8 mouse cellular contexts compared by ENCODE assay signal in the genomic region with DNA sequence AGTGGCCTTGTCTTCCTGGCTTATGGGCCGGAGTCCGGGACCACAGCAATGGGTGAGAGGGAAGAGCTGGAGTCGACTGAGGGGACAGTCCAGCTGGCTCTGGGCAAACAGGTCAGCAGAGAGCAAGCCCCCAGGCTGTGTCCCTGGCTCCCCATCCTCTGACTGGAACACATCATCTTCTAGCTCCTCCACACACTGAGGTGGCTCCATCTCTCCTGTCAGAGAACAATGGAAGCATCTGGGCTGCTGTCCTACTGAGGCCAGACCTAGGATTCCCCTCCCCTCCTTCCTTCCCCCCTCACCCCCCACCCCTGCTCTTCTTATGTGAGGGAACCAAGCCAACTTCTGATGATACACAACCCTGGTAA. TPM values are rescaled to one million over a fixed set of nuclear protein-coding genes. Genes with fewer than 3 reads are reported as not detected.
DNase-seq lines count a peak whose midpoint lies in the region; ATAC-seq lines count a peak whose summit lies in the region.

No protein-coding gene starts in this region.

- H3K9ac ChIP-seq in kidney, embryonic 14.5 days (ENCODE audit: low read depth, low read length) = peak overlapping the region; percentile 32; the same call in 1 of the 2 replicates

- DNase-seq in cerebellum, adult 9-10 months = peak; percentile 48
- DNase-seq in cerebellum, postnatal 25 days = no peak
- no peak for DNase-seq in kidney, postnatal 10 days
- peak; percentile 33 for DNase-seq in NIH3T3 (ENCODE audit: low read depth)
- DNase-seq in limb, embryonic 10.5 days (ENCODE audit: low spot score) = no peak
- no peak for DNase-seq in left cerebral cortex, postnatal 10 days (ENCODE audit: extremely low spot score in 1 of 2, low spot score in 2 of 2)
- DNase-seq in layer of hippocampus, postnatal 36 days = no peak

- 49% methylated on average over 3 of the region's 3 CpGs for WGBS in kidney, embryonic 14.5 days
- 57% methylated on average over 3 of the region's 3 CpGs for WGBS in limb, embryonic 10.5 days

- H3K4me1 ChIP-seq in kidney, embryonic 14.5 days (ENCODE audit: control insufficient read depth, insufficient read depth, low read length) = peaks cover 70% of the 10 kb centered on the region
- H3K4me1 ChIP-seq in limb, embryonic 10.5 days = peaks cover 81% of the 10 kb centered on the region

- peak overlapping the region; percentile 90 for H3K4me2 ChIP-seq in kidney, embryonic 14.5 days (replicated peaks; ENCODE audit: low read depth, low read length)

- H3K36me3 ChIP-seq in kidney, embryonic 14.5 days (ENCODE audit: control insufficient read depth, insufficient read depth, low read length) = no peaks in the 10 kb centered on the region; the same call in 1 of the 2 replicates
- peaks cover 3% of the 10 kb centered on the region; the same call in 1 of the 2 replicates for H3K36me3 ChIP-seq in limb, embryonic 10.5 days

- H3K27ac ChIP-seq in kidney, embryonic 14.5 days (ENCODE audit: low read depth, low read length) = peak overlapping the region; percentile 74; the same call in 1 of the 2 replicates
- H3K27ac ChIP-seq in limb, embryonic 10.5 days = peak overlapping the region; percentile 90

- no peak for ATAC-seq in kidney, embryonic 14.5 days (ENCODE audit: low FRiP score, low TSS enrichment)

- no peaks in the 10 kb centered on the region for H3K27me3 ChIP-seq in kidney, embryonic 14.5 days (ENCODE audit: control insufficient read depth, insufficient read depth, low read length)
- peaks cover 16% of the 10 kb centered on the region; the same call in 1 of the 2 replicates for H3K27me3 ChIP-seq in limb, embryonic 10.5 days (ENCODE audit: low read depth, poor library complexity, severe bottlenecking)

- intact Hi-C loops in left cerebral cortex, postnatal 10 days (cut with DNase I) = loop anchor here (5.0 kb wide), 1 partner anchor 54 kb away; no protein-coding TSS in a partner anchor

- H3K4me3 ChIP-seq in kidney, embryonic 14.5 days (ENCODE audit: low read length) = peak overlapping the region; percentile 4; the same call in 1 of the 2 replicates
- no peak overlapping the region; the same call in 1 of the 2 replicates for H3K4me3 ChIP-seq in limb, embryonic 10.5 days

- H3K9me3 ChIP-seq in kidney, embryonic 14.5 days (ENCODE audit: control insufficient read depth, low read length) = no peaks in the 10 kb centered on the region
- H3K9me3 ChIP-seq in limb, embryonic 10.5 days (replicated peaks) = no peaks in the 10 kb centered on the region

RNA-seq across cellular contexts. Expression of a gene that starts 2.7 kb away (rescaled TPM):
- polyA plus RNA-seq in kidney, embryonic 14.5 days (2014; fragmentation: Nextera tagmentation; extraction: Ambion mirVana) = 6.0 and 9.6 TPM in 2 replicates
- 4.2 and 5.5 TPM in 2 replicates for polyA plus RNA-seq in limb, embryonic 10.5 days (2016; fragmentation: Nextera tagmentation; extraction: Ambion mirVana)
- total RNA-seq in left cerebral cortex, postnatal 10 days (2021) = 1 to 10 TPM; 4.0 to 5.2 TPM
- total RNA-seq in layer of hippocampus, postnatal 36 days (2021) = 1 to 10 TPM; 1.9 to 3.8 TPM

RNA-seq across cellular contexts. Expression of a gene that starts 51.2 kb away (rescaled TPM):
- 63.7 and 107 TPM in 2 replicates for polyA plus RNA-seq in kidney, embryonic 14.5 days (2014; fragmentation: Nextera tagmentation; extraction: Ambion mirVana)
- 148 and 168 TPM in 2 replicates for polyA plus RNA-seq in limb, embryonic 10.5 days (2016; fragmentation: Nextera tagmentation; extraction: Ambion mirVana)
- 1 to 10 TPM; 2.8 to 4.5 TPM for total RNA-seq in left cerebral cortex, postnatal 10 days (2021)
- 1 to 10 TPM; 1.5 to 3.2 TPM for total RNA-seq in layer of hippocampus, postnatal 36 days (2021)

Comparison
In these comparisons a context has a peak if more than half of its experiments do, and no peak if none do; other contexts are left out.
1. DNase-seq: peak in cerebellum, adult 9-10 months (single experiment) and NIH3T3 (single experiment); none in cerebellum, postnatal 25 days (0 of 2), kidney, postnatal 10 days (single experiment), limb, embryonic 10.5 days (single experiment), left cerebral cortex, postnatal 10 days (0 of 2) and layer of hippocampus, postnatal 36 days (0 of 2).